ENCODE assay signal across 14 mouse cellular contexts in the genomic region with DNA sequence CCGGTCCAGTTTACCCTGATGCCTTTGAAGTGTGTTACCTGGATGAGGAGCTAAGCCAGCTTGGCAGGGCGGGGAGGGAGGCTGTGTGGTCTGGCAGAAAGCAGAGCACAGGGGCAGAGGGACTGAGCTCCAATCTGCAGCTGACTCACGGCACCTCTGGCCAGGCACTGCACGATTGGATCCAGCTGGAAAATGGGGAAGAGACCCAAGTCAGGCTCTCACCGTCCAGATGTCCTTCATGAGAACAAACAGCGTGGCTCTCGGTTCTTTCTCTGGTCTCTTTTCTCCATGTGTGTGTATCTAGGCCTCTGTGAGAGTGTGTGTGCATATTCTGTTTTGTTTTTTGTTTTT. TPM values are rescaled to one million over a fixed set of nuclear protein-coding genes. Genes with fewer than 3 reads are reported as not detected.
DNase-seq lines count a peak whose midpoint lies in the region; ATAC-seq and TF ChIP-seq lines count a peak whose summit lies in the region.
"Had no signal": no experiment of that assay in that cellular context is flagged by ENCODE, and none has a peak within 500 bp of the region (broad histone marks: within the 10 kb centered on the region; RNA-seq: fewer than 3 reads in every experiment).

No protein-coding gene starts in this region.

- 58% methylated on average over 7 of the region's 7 CpGs for WGBS in kidney, postnatal 0 days

- no peaks in the 10 kb centered on the region for H3K27me3 ChIP-seq in kidney, postnatal 0 days (ENCODE audit: insufficient read depth, low read length)
- H3K27me3 ChIP-seq: liver, embryonic 13.5 days had no signal

- H3K9ac ChIP-seq in kidney, postnatal 0 days (ENCODE audit: low read depth, low read length): no peak overlapping the region
- H3K9ac ChIP-seq: liver, embryonic 13.5 days had no signal

- H3K4me3 ChIP-seq in kidney, postnatal 0 days (replicated peaks; ENCODE audit: low read depth, low read length): no peak overlapping the region
- H3K4me3 ChIP-seq: liver, embryonic 13.5 days had no signal

- H3K4me1 ChIP-seq in kidney, postnatal 0 days (replicated peaks; ENCODE audit: insufficient read depth, low read length): no peaks in the 10 kb centered on the region
- H3K4me1 ChIP-seq: liver, embryonic 13.5 days had no signal

- H3K36me3 ChIP-seq in kidney, postnatal 0 days (ENCODE audit: insufficient read depth, low read length): no peaks in the 10 kb centered on the region
- H3K36me3 ChIP-seq: liver, embryonic 13.5 days had no signal

- intact Hi-C loops in gastrocnemius, postnatal 14 days (cut with DNase I; ENCODE audit: low total_unique reads): no loop called here
- intact Hi-C loops in heart, postnatal 25 days (cut with DNase I): no loop called here

- no peak; the same call in 1 of the 2 replicates for ATAC-seq in kidney, postnatal 0 days (replicated peaks; ENCODE audit: low FRiP score, low read depth)
- no peak for ATAC-seq in megakaryocyte-erythroid progenitor cell, adult 5-6 weeks (replicated peaks; ENCODE audit: low FRiP score, low TSS enrichment, poor library complexity, severe bottlenecking)
- ATAC-seq: forebrain, embryonic 14.5 days had no signal

- TF ChIP-seq CTCF in kidney, postnatal 0 days (IDR thresholded peaks at IDR 0.05; ENCODE audit: low read depth): no peak

- no peak overlapping the region for H3K4me2 ChIP-seq in kidney, postnatal 0 days (ENCODE audit: low read length)
- H3K4me2 ChIP-seq: liver, embryonic 13.5 days had no signal

- DNase-seq in kidney, postnatal 0 days (ENCODE audit: low spot score): peak; percentile 59
- DNase-seq in kidney, adult 8-10 months: no peak
- DNase-seq in gastrocnemius, postnatal 14 days: peak; percentile 73
- DNase-seq in heart, postnatal 25 days (ENCODE audit: low spot score): peak; percentile 53
- DNase-seq in lung, postnatal 25 days (ENCODE audit: low spot score): peak; percentile 58
- no peak for DNase-seq in spleen, postnatal 4 days (ENCODE audit: low spot score in 2 of 2)
- DNase-seq: adrenal gland, postnatal 25 days; embryo, embryonic 11 days; liver, embryonic 13.5 days; midbrain, embryonic 14.5 days; right cerebral cortex, postnatal 25 days; thymus, postnatal 14 days had no signal

- no peak overlapping the region for H3K27ac ChIP-seq in kidney, postnatal 0 days
- H3K27ac ChIP-seq: liver, embryonic 13.5 days had no signal

- no peaks in the 10 kb centered on the region for H3K9me3 ChIP-seq in kidney, postnatal 0 days (replicated peaks; ENCODE audit: low read length)
- H3K9me3 ChIP-seq: liver, embryonic 13.5 days had no signal

RNA-seq across cellular contexts. Expression of a gene that starts 11.1 kb away (rescaled TPM):
- polyA plus RNA-seq in kidney, postnatal 0 days (2015; fragmentation: Nextera tagmentation; extraction: Ambion mirVana): 87.7 and 95.0 TPM in 2 replicates
- 100 to 1,000 TPM; 254 to 324 TPM for total RNA-seq in gastrocnemius, postnatal 14 days (2021)
- total RNA-seq in heart, postnatal 25 days (2021): 100 to 1,000 TPM; 112 to 149 TPM
- not detected in 2 replicates for total RNA-seq in megakaryocyte-erythroid progenitor cell, adult 5-6 weeks (2014; fragmentation: Nextera tagmentation)
- total RNA-seq in megakaryocyte-erythroid progenitor cell, adult 5-6 weeks (2017): 0.53 TPM in 1 of 2 replicates, not detected in the other

Comparison
In these comparisons a context has a peak if more than half of its experiments do, and no peak if none do; other contexts are left out.
1. DNase-seq: peak in kidney, postnatal 0 days (single experiment), gastrocnemius, postnatal 14 days (single experiment), heart, postnatal 25 days (single experiment) and lung, postnatal 25 days (single experiment); none in kidney, adult 8-10 months (0 of 2) and spleen, postnatal 4 days (0 of 2).
2. RNA of a gene that starts 11.1 kb away (total RNA-seq): 254 to 324 TPM in gastrocnemius, postnatal 14 days and 112 to 149 TPM in heart, postnatal 25 days; 0.53 TPM in megakaryocyte-erythroid progenitor cell, adult 5-6 weeks; every median in the first group is over 10 times any median in the second.